Mouse (Mus musculus) 416B (cell line): ENCODE data around the gene Ccdc71.

Source experiments
- DNase-seq: peaks from one replicate; pipeline ENCODE4 v3.0.0; 2011; ENCODE audit warnings: low read depth

Ccdc71 gene

GRCm38 (mm10) chr9:108460319-108461178, at the start of gene Ccdc71:
Gene Ccdc71 (plus strand): TSS chr9:108460527.
- DNase-seq = peak; percentile 91

- peak; percentile 16 for DNase-seq
Observed at GRCm38 (mm10) chr9:108411381-108411942, 48.9 kb upstream of the Ccdc71 start.

- DNase-seq = peak; percentile 68
Observed at GRCm38 (mm10) chr9:108412221-108412620, 48.1 kb upstream of the Ccdc71 start.

DNA sequence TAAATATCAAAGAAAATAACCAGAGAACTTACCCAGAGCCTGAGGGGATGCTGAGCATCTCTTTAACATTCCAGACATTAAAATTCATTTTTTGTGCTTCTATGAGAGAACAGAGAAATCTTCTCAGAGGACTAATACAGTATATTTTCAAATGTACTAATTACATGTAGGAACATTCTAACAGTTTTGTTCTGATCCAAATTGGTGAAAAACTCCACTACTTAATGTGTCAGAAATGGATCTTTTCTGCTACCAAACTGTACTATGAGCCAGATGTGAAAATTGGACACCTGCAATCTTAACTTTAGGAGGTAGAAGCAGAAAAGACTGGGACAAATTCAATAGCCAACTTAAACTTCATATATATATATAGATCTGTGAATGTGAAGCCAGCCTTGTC, 31.9 kb upstream of the Ccdc71 start, which contains the start of gene Ccdc36:
Gene Ccdc36, minus strand, starts transcription at position 101 of the 400 bp plus-strand sequence.
- DNase-seq = no peak

GRCm38 (mm10) chr9:108431431-108432067, 28.8 kb upstream of the Ccdc71 start:
- DNase-seq = no peak

DNA sequence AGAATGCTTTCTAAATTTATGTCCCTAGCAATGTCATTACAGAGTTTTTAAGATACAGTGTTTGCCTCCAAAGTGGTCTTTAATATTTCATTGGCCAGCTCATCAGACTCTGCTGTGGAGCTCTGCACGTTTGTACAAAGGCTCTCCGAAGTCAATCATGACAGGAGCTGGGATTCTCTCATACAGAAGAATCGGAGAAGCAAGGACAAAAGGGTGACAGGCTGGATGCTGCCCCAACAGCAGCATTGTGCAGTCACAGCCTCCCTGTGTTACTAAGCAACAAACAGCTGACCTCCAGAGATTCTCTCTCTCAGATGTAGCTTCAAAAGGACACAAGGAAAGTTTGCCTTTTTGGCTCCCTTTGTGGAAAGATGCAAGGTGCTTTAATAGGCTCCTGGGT, 24.1 kb upstream of the Ccdc71 start, which contains the start of gene BC048562:
Gene BC048562, plus strand, starts transcription at position 301 of the 400 bp plus-strand sequence.
- no peak for DNase-seq

- DNase-seq = no peak
Observed at GRCm38 (mm10) chr9:108439176-108439575, 21.2 kb upstream of the Ccdc71 start.

GRCm38 (mm10) chr9:108440485-108440884, 19.8 kb upstream of the Ccdc71 start:
- DNase-seq = no peak

- no peak for DNase-seq
Observed at GRCm38 (mm10) chr9:108441236-108441919, 18.9 kb upstream of the Ccdc71 start.

GRCm38 (mm10) chr9:108445125-108445524, 15.2 kb upstream of the Ccdc71 start:
- peak; percentile 19 for DNase-seq

DNA sequence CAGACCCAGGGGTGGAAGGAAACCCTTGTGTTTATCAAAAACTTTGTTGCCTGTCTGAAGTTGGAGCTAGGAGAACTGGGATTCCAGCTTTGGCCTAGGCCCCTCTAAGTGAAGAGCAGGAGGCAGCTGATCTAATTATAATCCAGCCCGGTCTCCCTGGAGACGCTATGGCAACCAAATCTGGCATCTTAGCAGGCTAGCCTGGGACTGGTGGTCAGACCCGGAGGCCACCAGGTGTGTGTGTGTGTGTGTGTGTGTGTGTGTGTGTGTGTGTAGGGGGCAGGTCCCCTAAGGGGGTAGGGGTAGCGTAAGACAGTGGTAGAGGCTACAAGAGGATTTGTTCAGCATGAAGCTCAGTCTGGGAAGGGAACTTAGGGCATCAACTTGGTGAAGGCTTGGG, 10.5 kb upstream of the Ccdc71 start:
- no peak for DNase-seq

- no peak for DNase-seq
Observed at GRCm38 (mm10) chr9:108450292-108451169, 9.8 kb upstream of the Ccdc71 start.

GRCm38 (mm10) chr9:108451170-108451493, 9.2 kb upstream of the Ccdc71 start:
- DNase-seq = no peak

- no peak for DNase-seq
Observed at GRCm38 (mm10) chr9:108451519-108452160, 8.7 kb upstream of the Ccdc71 start.

DNA sequence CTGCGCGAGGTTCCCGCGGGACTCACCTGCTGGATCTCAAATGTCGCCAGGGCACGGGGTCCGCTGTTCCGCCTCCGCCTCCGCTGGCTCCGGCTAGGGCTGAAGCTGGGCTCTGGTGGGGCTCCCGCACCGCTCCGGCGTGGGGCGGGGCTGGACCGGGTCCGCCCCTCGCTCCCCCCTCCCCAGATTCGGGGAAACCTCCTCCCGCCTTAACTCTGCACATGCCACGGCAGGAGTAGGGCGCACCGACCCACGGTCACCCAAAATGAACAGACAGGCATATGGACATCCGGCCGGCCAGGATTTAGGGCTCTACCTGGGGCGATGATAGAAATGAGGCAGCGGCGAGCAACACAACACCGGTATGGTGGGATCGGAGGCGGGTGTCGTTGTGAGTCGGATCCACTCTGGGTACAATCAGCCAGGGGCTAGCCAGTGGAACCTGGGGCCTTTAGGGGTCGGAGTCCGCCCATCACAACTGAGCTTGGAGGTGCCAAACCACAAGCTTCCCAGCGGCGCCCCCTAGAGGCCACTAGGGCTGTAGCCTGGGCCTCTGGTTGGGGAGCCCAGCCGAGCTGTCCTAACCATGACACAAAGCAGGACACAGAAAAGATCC, 7.9 kb upstream of the Ccdc71 start:
- DNase-seq = peak; percentile 69

GRCm38 (mm10) chr9:108452911-108453310, 7.4 kb upstream of the Ccdc71 start:
- no peak for DNase-seq

- no peak for DNase-seq
Observed at GRCm38 (mm10) chr9:108453458-108453857, 6.9 kb upstream of the Ccdc71 start.

GRCm38 (mm10) chr9:108454429-108454828, 5.9 kb upstream of the Ccdc71 start:
- no peak for DNase-seq

DNA sequence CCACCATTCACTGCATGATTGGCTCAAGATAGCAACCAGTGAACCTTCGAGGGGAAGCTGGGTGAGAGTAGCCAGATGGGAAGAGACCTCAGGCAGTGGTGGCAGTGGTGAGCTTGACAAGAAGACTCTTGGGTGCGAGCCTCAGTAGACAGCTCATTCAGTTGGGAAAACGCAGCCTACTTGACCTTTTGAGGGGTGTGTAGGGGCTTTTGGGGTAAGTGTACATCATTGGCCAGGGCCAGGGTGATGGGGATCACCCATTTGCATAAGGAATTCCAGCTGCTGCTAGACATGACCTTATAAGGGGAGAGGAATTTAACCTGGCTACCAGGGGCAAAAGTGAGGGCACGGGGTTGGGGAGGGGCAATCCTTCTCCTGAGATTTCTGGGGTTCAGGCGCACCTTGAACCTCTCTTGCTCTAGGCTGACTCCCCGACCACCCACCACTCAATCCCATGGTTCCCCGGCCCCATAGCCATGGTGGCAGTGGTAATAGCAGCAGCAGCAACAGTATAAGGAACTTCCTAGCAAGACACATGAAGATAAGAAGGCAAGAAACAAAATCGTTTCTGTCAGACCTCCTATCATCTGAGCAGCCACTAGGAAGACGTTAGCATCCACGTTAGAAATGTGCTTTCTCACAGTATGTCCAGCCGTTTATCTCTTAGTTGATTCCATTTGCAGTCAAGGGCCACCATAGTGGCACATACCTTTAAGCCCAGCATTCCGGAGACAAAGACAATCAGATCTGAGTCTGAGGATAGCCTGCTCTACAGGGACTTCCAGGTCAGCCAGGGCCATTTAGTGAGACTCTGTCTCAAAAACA, 4.4 kb upstream of the Ccdc71 start:
- DNase-seq = no peak

- DNase-seq = no peak
Observed at GRCm38 (mm10) chr9:108456953-108457352, 3.4 kb upstream of the Ccdc71 start.
